Mouse (Mus musculus) brain, embryonic 14.5 days (tissue): ENCODE measurements around the gene Dcaf6.

Experiments used
- CTCF ChIP-seq: fragments of 200-500 bp; IDR thresholded peaks from 2 replicates; pipeline ENCODE4 v1.5.1; 2012; ENCODE audit warnings: inconsistent platforms, mild to moderate bottlenecking, moderate library complexity, borderline replicate concordance; ENCODE audit not compliant: insufficient read depth, insufficient read length; ENCODE audit errors: extremely low read depth
- POLR2A ChIP-seq: fragments of 200-500 bp; IDR thresholded peaks from 2 replicates; pipeline ENCODE4 v1.6.1; 2012; ENCODE audit warnings: mild to moderate bottlenecking, inconsistent platforms, borderline replicate concordance; ENCODE audit not compliant: poor library complexity, insufficient read depth, insufficient read length, severe bottlenecking; ENCODE audit errors: extremely low read depth

DNA sequence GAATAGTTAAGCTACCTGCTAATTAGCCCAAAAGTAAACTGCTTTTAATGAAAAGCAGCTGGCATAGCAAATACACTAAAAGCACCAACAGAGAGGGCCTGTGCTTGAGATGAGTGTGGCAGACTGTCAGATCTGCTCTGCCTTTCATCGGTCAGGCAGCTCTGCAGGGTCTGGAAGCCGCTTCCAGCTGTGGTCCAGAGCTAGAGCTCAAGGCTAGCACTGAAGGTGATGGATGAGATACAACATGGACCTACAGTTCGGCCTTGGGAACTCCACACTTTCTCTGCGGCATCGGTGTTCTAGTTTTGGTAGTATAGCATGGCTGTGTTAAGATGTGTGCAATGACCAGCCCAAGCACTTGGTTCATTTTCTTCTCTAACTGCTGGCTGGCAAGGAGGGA, 132.4 kb downstream of the Dcaf6 start:
- TF ChIP-seq POLR2A (no peak), CTCF (no peak)
